Mouse (Mus musculus): ENCODE measurements around the gene Naaladl1. TPM values are rescaled to one million over a fixed set of nuclear protein-coding genes. Genes with fewer than 3 reads are reported as not detected.

Naaladl1 gene
- total and polyA plus RNA-seq, 2 experiments from 2014 or later, result 0.07 TPM; not detected in 1

- peak within 1 kb of the TSS; percentile 67 for H3K9ac ChIP-seq (replicated peaks; ENCODE audit: low read depth, low read length)
- peaks cover 2% of the 10 kb centered on the region; the same call in 1 of the 2 replicates for H3K4me1 ChIP-seq (ENCODE audit: control insufficient read depth, insufficient read depth)
- TF ChIP-seq EP300 (IDR thresholded peaks at IDR 0.05; ENCODE audit: low read depth) (peak; percentile 60; the same call in 1 of the 2 replicates), CTCF (IDR thresholded peaks at IDR 0.05; ENCODE audit: low read depth) (peak; percentile 92)
- no peaks in the 10 kb centered on the region for H3K27me3 ChIP-seq (ENCODE audit: control insufficient read depth, insufficient read depth, low read length)
- H3K4me3 ChIP-seq (ENCODE audit: low read depth, low read length), result peak within 1 kb of the TSS; percentile 61
- ATAC-seq (ENCODE audit: insufficient read depth, low read depth) (peak; percentile 95), DNase-seq (ENCODE audit: low spot score) (peak; percentile 97)
- H3K9me3 ChIP-seq (replicated peaks; ENCODE audit: control insufficient read depth, low read length), result no peaks in the 10 kb centered on the region
- H3K4me2 ChIP-seq (ENCODE audit: low read depth, low read length), result peak within 1 kb of the TSS; percentile 84
- peak within 1 kb of the TSS; percentile 85 for H3K27ac ChIP-seq (ENCODE audit: low read depth)
- H3K36me3 ChIP-seq (replicated peaks; ENCODE audit: control insufficient read depth, insufficient read depth, low read length), result peaks cover 12% of the 10 kb centered on the region; the same call in 1 of the 2 replicates
- under 1% methylated on average over 67 of the region's 68 CpGs for WGBS
Measured at GRCm38 (mm10) chr19:6140678-6141393, 35.3 kb downstream of the Naaladl1 start, which contains the start of gene Batf2. Gene Batf2 (plus strand): TSS chr19:6140983.

- Histone ChIP-seq H3K36me3 (replicated peaks; ENCODE audit: control insufficient read depth, insufficient read depth, low read length) (peaks cover 9% of the 10 kb centered on the region; the same call in 1 of the 2 replicates), H3K27ac (ENCODE audit: low read depth) (peak within 1 kb of the TSS; percentile 85), H3K9ac (replicated peaks; ENCODE audit: low read depth, low read length) (peak within 1 kb of the TSS; percentile 67), H3K27me3 (ENCODE audit: control insufficient read depth, insufficient read depth, low read length) (no peaks in the 10 kb centered on the region), H3K9me3 (replicated peaks; ENCODE audit: control insufficient read depth, low read length) (no peaks in the 10 kb centered on the region), H3K4me2 (ENCODE audit: low read depth, low read length) (peak within 1 kb of the TSS; percentile 84), H3K4me3 (ENCODE audit: low read depth, low read length) (peak within 1 kb of the TSS; percentile 61), H3K4me1 (ENCODE audit: control insufficient read depth, insufficient read depth) (peaks cover 2% of the 10 kb centered on the region; the same call in 1 of the 2 replicates)
- DNase-seq (ENCODE audit: low spot score) (peak; percentile 84), ATAC-seq (ENCODE audit: insufficient read depth, low read depth) (peak; percentile 69)
- no peak for TF ChIP-seq EP300 (IDR thresholded peaks at IDR 0.05; ENCODE audit: low read depth)
- peak; percentile 55 for TF ChIP-seq CTCF (IDR thresholded peaks at IDR 0.05; ENCODE audit: low read depth)
- under 1% methylated on average over 15 of the region's 15 CpGs for WGBS
Measured at GRCm38 (mm10) chr19:6141394-6141749, 35.8 kb downstream of the Naaladl1 start, which contains the start of gene Arl2. Gene Arl2 (minus strand): TSS chr19:6141548.

- DNase-seq (ENCODE audit: low spot score) (no peak), ATAC-seq (ENCODE audit: insufficient read depth, low read depth) (no peak)
- H3K9me3 ChIP-seq (replicated peaks; ENCODE audit: control insufficient read depth, low read length), result no peaks in the 10 kb centered on the region
- H3K36me3 ChIP-seq (replicated peaks; ENCODE audit: control insufficient read depth, insufficient read depth, low read length), result no peaks in the 10 kb centered on the region
- H3K4me3 ChIP-seq (ENCODE audit: low read depth, low read length), result no peak overlapping the region
- TF ChIP-seq EP300 (IDR thresholded peaks at IDR 0.05; ENCODE audit: low read depth) (no peak), CTCF (IDR thresholded peaks at IDR 0.05; ENCODE audit: low read depth) (no peak)
- no peak overlapping the region for H3K9ac ChIP-seq (replicated peaks; ENCODE audit: low read depth, low read length)
- no peaks in the 10 kb centered on the region for H3K27me3 ChIP-seq (ENCODE audit: control insufficient read depth, insufficient read depth, low read length)
- H3K4me2 ChIP-seq (ENCODE audit: low read depth, low read length), result no peak overlapping the region
- H3K27ac ChIP-seq (ENCODE audit: low read depth), result no peak overlapping the region
- WGBS, result 65% methylated on average over 5 of the region's 5 CpGs
- H3K4me1 ChIP-seq (ENCODE audit: control insufficient read depth, insufficient read depth), result peaks cover under 1% of the 10 kb centered on the region; the same call in 1 of the 2 replicates
Measured at GRCm38 (mm10) chr19:6144842-6145241, 39.3 kb downstream of the Naaladl1 start.

- Histone ChIP-seq H3K4me3 (ENCODE audit: low read depth, low read length) (no peak overlapping the region), H3K9ac (replicated peaks; ENCODE audit: low read depth, low read length) (no peak overlapping the region), H3K4me2 (ENCODE audit: low read depth, low read length) (no peak overlapping the region), H3K27ac (ENCODE audit: low read depth) (no peak overlapping the region), H3K27me3 (ENCODE audit: control insufficient read depth, insufficient read depth, low read length) (no peaks in the 10 kb centered on the region), H3K4me1 (ENCODE audit: control insufficient read depth, insufficient read depth) (no peaks in the 10 kb centered on the region), H3K36me3 (replicated peaks; ENCODE audit: control insufficient read depth, insufficient read depth, low read length) (no peaks in the 10 kb centered on the region), H3K9me3 (replicated peaks; ENCODE audit: control insufficient read depth, low read length) (no peaks in the 10 kb centered on the region)
- DNase-seq (ENCODE audit: low spot score) (no peak), ATAC-seq (ENCODE audit: insufficient read depth, low read depth) (no peak)
- 73% methylated on average over 9 of the region's 9 CpGs for WGBS
- TF ChIP-seq EP300 (IDR thresholded peaks at IDR 0.05; ENCODE audit: low read depth) (no peak), CTCF (IDR thresholded peaks at IDR 0.05; ENCODE audit: low read depth) (no peak)
Measured at GRCm38 (mm10) chr19:6155174-6155573, 49.6 kb downstream of the Naaladl1 start.

GRCm38 (mm10) chr19:6156372-6156771, 50.8 kb downstream of the Naaladl1 start:
- ATAC-seq (ENCODE audit: insufficient read depth, low read depth), result no peak
- no peak overlapping the region for H3K9ac ChIP-seq (replicated peaks; ENCODE audit: low read depth, low read length)

More at GRCm38 (mm10) chr19:6156372-6156771, 50.8 kb downstream of the Naaladl1 start:
- H3K27me3 ChIP-seq (ENCODE audit: control insufficient read depth, insufficient read depth, low read length), result no peaks in the 10 kb centered on the region
- H3K9me3 ChIP-seq (replicated peaks; ENCODE audit: control insufficient read depth, low read length), result no peaks in the 10 kb centered on the region
- H3K27ac ChIP-seq (ENCODE audit: low read depth), result no peak overlapping the region
- no peaks in the 10 kb centered on the region for H3K36me3 ChIP-seq (replicated peaks; ENCODE audit: control insufficient read depth, insufficient read depth, low read length)
- no peaks in the 10 kb centered on the region for H3K4me1 ChIP-seq (ENCODE audit: control insufficient read depth, insufficient read depth)
- no peak for DNase-seq (ENCODE audit: low spot score)
- H3K4me3 ChIP-seq (ENCODE audit: low read depth, low read length), result no peak overlapping the region
- TF ChIP-seq EP300 (IDR thresholded peaks at IDR 0.05; ENCODE audit: low read depth) (no peak), CTCF (IDR thresholded peaks at IDR 0.05; ENCODE audit: low read depth) (no peak)
- no peak overlapping the region for H3K4me2 ChIP-seq (ENCODE audit: low read depth, low read length)
- 49% methylated on average over 8 of the region's 8 CpGs for WGBS

All from heart, postnatal 0 days (tissue).